Mouse (Mus musculus) yolk sac, embryonic 10.5 days (tissue): Measurements from ENCODE around the gene Rsrp1.

Experiments used
- DNase-seq: peaks from one replicate; pipeline ENCODE4 v3.0.0-alpha.2; 2017; ENCODE audit warnings: low spot score

Gene Rsrp1

GRCm38 (mm10) chr4:134963021-134963776 lies 39.8 kb downstream of the Rsrp1 start:
- peak; percentile 31 for DNase-seq

GRCm38 (mm10) chr4:134967887-134968604 lies 44.7 kb downstream of the Rsrp1 start:
- DNase-seq: no peak

- no peak for DNase-seq
Observed at GRCm38 (mm10) chr4:134968605-134968976, 45.2 kb downstream of the Rsrp1 start.

GRCm38 (mm10) chr4:134975261-134975928 lies 52.0 kb downstream of the Rsrp1 start:
- DNase-seq: no peak

- no peak for DNase-seq
Observed at GRCm38 (mm10) chr4:134975929-134976308, 52.5 kb downstream of the Rsrp1 start.
